Mouse (Mus musculus): ENCODE data around the gene Dnajb4.

- TF ChIP-seq USF1 (IDR thresholded peaks at IDR 0.05; ENCODE audit: low read depth, low read length) (no peak), MAFK (IDR thresholded peaks at IDR 0.05; ENCODE audit: borderline replicate concordance, low read depth, low read length) (no peak), EP300 (IDR thresholded peaks at IDR 0.05; ENCODE audit: low read depth in 1 of 2, low read length in 2 of 2) (no peak), GABPA (IDR thresholded peaks at IDR 0.05; ENCODE audit: low read depth, low read length) (no peak), POLR2A (IDR thresholded peaks at IDR 0.05; ENCODE audit: control insufficient read depth in 1 of 2, insufficient read depth in 1 of 2, low read depth in 1 of 2, low read length in 2 of 2, poor library complexity in 1 of 2) (no peak)
Measured at GRCm38 (mm10) chr3:152154095-152154494, 56.0 kb downstream of the Dnajb4 start.
